Mouse (Mus musculus) retina, adult 2 months (tissue): ENCODE measurements around the gene Nol12.

ENCODE experiments used
- DNase-seq: peaks from one replicate; pipeline ENCODE4 v3.0.0-alpha.2; 2012; ENCODE audit warnings: low read depth, low spot score

Nol12 gene

DNA sequence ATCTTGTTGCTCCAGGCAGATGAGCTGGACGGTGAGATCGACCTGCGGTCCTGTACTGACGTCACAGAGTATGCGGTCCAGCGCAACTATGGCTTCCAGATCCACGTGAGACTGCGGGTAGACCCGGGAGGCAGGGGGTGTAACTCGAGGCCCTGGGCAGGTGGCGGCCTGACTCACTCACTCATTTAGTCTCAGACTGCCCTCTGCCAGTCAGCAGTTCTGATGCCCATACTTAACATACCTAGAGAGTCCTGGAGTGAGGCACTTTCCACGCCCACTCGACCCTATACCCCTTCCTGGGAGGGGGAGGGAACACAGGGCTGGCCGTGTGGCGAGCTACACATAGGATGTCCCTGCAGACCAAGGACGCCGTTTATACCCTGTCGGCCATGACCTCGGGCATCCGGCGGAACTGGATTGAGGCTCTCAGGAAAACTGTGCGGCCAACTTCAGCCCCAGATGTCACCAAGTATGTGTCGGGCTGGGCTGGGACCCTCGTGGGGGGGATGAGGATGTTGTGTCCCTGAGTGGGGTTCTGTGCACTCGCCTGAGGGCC is 56.3 kb downstream of the Nol12 start:
- no peak for DNase-seq

DNA sequence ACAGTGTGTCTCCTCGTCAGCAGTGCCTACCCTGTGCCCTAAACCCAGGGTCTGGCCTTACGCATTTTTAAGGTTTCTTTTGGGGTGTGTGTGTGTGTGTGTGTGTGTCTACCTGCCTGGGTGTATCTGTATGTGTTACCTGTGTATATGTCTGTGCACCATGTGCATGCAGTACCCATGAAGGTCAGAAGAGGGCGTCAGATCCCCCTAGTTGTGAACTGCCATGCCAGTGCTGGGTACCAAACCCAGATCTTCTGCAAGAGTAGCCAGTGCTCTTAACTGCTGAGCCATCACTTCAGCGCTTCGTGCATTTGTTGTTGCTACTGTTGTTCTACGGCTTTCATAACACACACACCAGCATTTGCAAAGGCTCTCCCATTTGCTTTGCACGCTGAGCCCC is 57.5 kb downstream of the Nol12 start:
- no peak for DNase-seq

DNA sequence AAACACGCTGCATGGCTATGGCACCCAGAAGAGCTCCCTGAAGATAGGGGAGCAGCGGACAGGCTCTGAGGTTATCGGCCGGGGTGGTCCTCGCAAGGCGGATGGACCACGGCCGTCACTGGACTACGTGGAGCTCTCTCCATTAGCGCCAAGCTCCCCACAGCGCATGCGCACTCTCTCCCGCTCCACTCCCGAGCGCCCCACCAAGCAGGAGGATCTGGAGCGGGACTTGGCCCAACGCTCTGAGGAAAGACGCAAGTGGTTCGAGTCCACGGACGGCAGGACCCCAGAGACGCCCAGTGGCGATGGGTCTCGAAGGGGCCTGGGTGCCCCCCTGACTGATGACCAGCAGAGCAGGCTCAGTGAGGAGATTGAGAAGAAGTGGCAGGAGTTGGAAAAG is 58.2 kb downstream of the Nol12 start:
- DNase-seq: no peak
